Mouse (Mus musculus) lung, embryonic 14.5 days (tissue): Measurements from ENCODE around the gene Vstm5. TPM values are rescaled to one million over a fixed set of nuclear protein-coding genes. Genes with fewer than 3 reads are reported as not detected.

Experiments used
- ATAC-seq: fragments of 200-750 bp; cut with Nextera tagmentation; 2 replicates; pipeline ENCODE4 v1.8.0; 2017; ENCODE audit warnings: mild to moderate bottlenecking, moderate TSS enrichment, moderate library complexity; ENCODE audit not compliant: insufficient read depth
- DNase-seq: peaks from one replicate; pipeline ENCODE4 v3.0.0-alpha.2; 2015
- H3K27ac ChIP-seq: fragments of 300-500 bp; sonication (generic); 2 replicates; pipeline ENCODE4 v1.5.1; 2014; ENCODE audit warnings: low read depth, mild to moderate bottlenecking, moderate library complexity
- H3K27me3 ChIP-seq: fragments of 300-500 bp; sonication (generic); 2 replicates; pipeline ENCODE4 v1.6.1; 2014; ENCODE audit warnings: low read length, control low read depth; ENCODE audit not compliant: insufficient read depth
- H3K36me3 ChIP-seq: fragments of 300-500 bp; sonication (generic); 2 replicates; pipeline ENCODE4 v1.6.1; 2014; ENCODE audit warnings: control low read depth; ENCODE audit not compliant: insufficient read depth
- H3K4me1 ChIP-seq: fragments of 300-500 bp; sonication (generic); 2 replicates; pipeline ENCODE4 v1.6.1; 2014; ENCODE audit warnings: antibody characterized with exemption, control low read depth; ENCODE audit not compliant: insufficient read depth
- H3K4me2 ChIP-seq: fragments of 300-500 bp; sonication (generic); 2 replicates; pipeline ENCODE4 v1.6.1; 2014; ENCODE audit warnings: mild to moderate bottlenecking
- H3K4me3 ChIP-seq: fragments of 300-500 bp; sonication (generic); 2 replicates; pipeline ENCODE4 v1.5.1; 2014; ENCODE audit warnings: low read depth, low read length
- H3K9ac ChIP-seq: fragments of 300-500 bp; sonication (generic); 2 replicates; pipeline ENCODE4 v1.6.1; 2014
- H3K9me3 ChIP-seq: fragments of 300-500 bp; sonication (generic); 2 replicates; pipeline ENCODE4 v1.6.1; 2016; ENCODE audit warnings: low read depth, low read length, control low read depth
- CTCF ChIP-seq: IDR thresholded peaks from 2 replicates; pipeline ENCODE4 v1.5.1; 2016; ENCODE audit warnings: antibody characterized with exemption, low read depth
- WGBS: fragments of 180-500 bp; shearing (Covaris S2); extraction: QIAGEN DNeasy Blood & Tissue Kit; methylation state at CpG from one replicate; pipeline ENCODE4 v1.1.7; 2014; 5-methylcytosine and 5-hydroxymethylcytosine counted together
- polyA plus RNA-seq: library from polyadenylated mRNA; unstranded; fragments of >200 nt; fragmentation: Nextera tagmentation; extraction: Ambion mirVana; gene quantifications from 2 replicates; pipeline ENCODE4 v1.2.1, GENCODE M21; 2014

Gene Vstm5
- polyA plus RNA-seq, 1 experiment from 2014 or later, result 1.6 TPM

GRCm38 (mm10) chr9:15263487-15263886, 24.6 kb downstream of the Vstm5 start:
- Histone ChIP-seq H3K4me1 (no peaks in the 10 kb centered on the region), H3K4me2 (no peak overlapping the region), H3K36me3 (peaks cover 78% of the 10 kb centered on the region), H3K9ac (no peak overlapping the region), H3K4me3 (no peak overlapping the region), H3K27ac (no peak overlapping the region), H3K27me3 (no peaks in the 10 kb centered on the region), H3K9me3 (no peaks in the 10 kb centered on the region)
- no peak for TF ChIP-seq CTCF
- DNase-seq (no peak), ATAC-seq (no peak)
- 94% methylated on average over 10 of the region's 10 CpGs for WGBS

GRCm38 (mm10) chr9:15273981-15274380, 35.1 kb downstream of the Vstm5 start:
- Histone ChIP-seq H3K9me3 (no peaks in the 10 kb centered on the region), H3K4me2 (no peak overlapping the region), H3K27ac (no peak overlapping the region), H3K9ac (no peak overlapping the region), H3K36me3 (peaks cover 81% of the 10 kb centered on the region), H3K4me1 (peaks cover 4% of the 10 kb centered on the region), H3K27me3 (no peaks in the 10 kb centered on the region), H3K4me3 (no peak overlapping the region)
- ATAC-seq (no peak), DNase-seq (no peak)
- TF ChIP-seq CTCF, result no peak
- 90% methylated on average over 2 of the region's 2 CpGs for WGBS

- Histone ChIP-seq H3K27ac (no peak overlapping the region), H3K36me3 (peaks cover 52% of the 10 kb centered on the region), H3K9ac (no peak overlapping the region), H3K9me3 (no peaks in the 10 kb centered on the region), H3K4me3 (no peak overlapping the region), H3K4me2 (no peak overlapping the region), H3K27me3 (no peaks in the 10 kb centered on the region), H3K4me1 (peaks cover 9% of the 10 kb centered on the region)
- DNase-seq (no peak), ATAC-seq (no peak)
- WGBS, result 90% methylated on average over 4 of the region's 4 CpGs
- no peak for TF ChIP-seq CTCF
Measured at GRCm38 (mm10) chr9:15276855-15277254, 38.0 kb downstream of the Vstm5 start.

- H3K27me3 ChIP-seq, result no peaks in the 10 kb centered on the region
- H3K27ac ChIP-seq, result no peak overlapping the region
- 90% methylated on average over 3 of the region's 3 CpGs for WGBS
- peaks cover 37% of the 10 kb centered on the region for H3K36me3 ChIP-seq
- peaks cover 9% of the 10 kb centered on the region for H3K4me1 ChIP-seq
- DNase-seq (no peak), ATAC-seq (no peak)
- H3K4me2 ChIP-seq, result peak overlapping the region; percentile 54
- no peak overlapping the region for H3K9ac ChIP-seq
- H3K4me3 ChIP-seq, result peak overlapping the region; percentile 88; the same call in 1 of the 2 replicates
- no peak for TF ChIP-seq CTCF
- H3K9me3 ChIP-seq, result no peaks in the 10 kb centered on the region
Measured at GRCm38 (mm10) chr9:15278343-15278742, 39.5 kb downstream of the Vstm5 start.

GRCm38 (mm10) chr9:15279139-15279648, 40.3 kb downstream of the Vstm5 start:
- Histone ChIP-seq H3K4me1 (peaks cover 9% of the 10 kb centered on the region), H3K27ac (peak overlapping the region; percentile 79), H3K4me3 (peak overlapping the region; percentile 88), H3K4me2 (peak overlapping the region; percentile 54), H3K9me3 (no peaks in the 10 kb centered on the region), H3K9ac (peak overlapping the region; percentile 85), H3K27me3 (no peaks in the 10 kb centered on the region), H3K36me3 (peaks cover 29% of the 10 kb centered on the region)
- ATAC-seq (no peak), DNase-seq (no peak)
- 8% methylated on average over 19 of the region's 19 CpGs for WGBS
- TF ChIP-seq CTCF, result no peak

- Histone ChIP-seq H3K4me2 (peak within 1 kb of the TSS; percentile 78), H3K9ac (peak within 1 kb of the TSS; percentile 85), H3K27ac (peak within 1 kb of the TSS; percentile 79), H3K4me3 (peak within 1 kb of the TSS; percentile 88), H3K4me1 (peaks cover 9% of the 10 kb centered on the region), H3K27me3 (no peaks in the 10 kb centered on the region), H3K9me3 (no peaks in the 10 kb centered on the region), H3K36me3 (peaks cover 22% of the 10 kb centered on the region)
- WGBS, result under 1% methylated on average over 57 of the region's 57 CpGs
- TF ChIP-seq CTCF, result no peak
- peak; percentile 98 for DNase-seq
- ATAC-seq, result peak; percentile 99
Measured at GRCm38 (mm10) chr9:15279649-15280490, 41.0 kb downstream of the Vstm5 start, which contains the start of gene Med17. TSS of gene Med17 (minus strand) at chr9:15279931.

GRCm38 (mm10) chr9:15280491-15280879, 41.6 kb downstream of the Vstm5 start:
- H3K4me1 ChIP-seq, result peaks cover 9% of the 10 kb centered on the region
- H3K9ac ChIP-seq, result peak overlapping the region; percentile 85
- peak overlapping the region; percentile 88 for H3K4me3 ChIP-seq
- DNase-seq (no peak), ATAC-seq (peak; percentile 13; the same call in 1 of the 2 replicates)
- H3K36me3 ChIP-seq, result peaks cover 16% of the 10 kb centered on the region
- H3K27me3 ChIP-seq, result no peaks in the 10 kb centered on the region
- H3K4me2 ChIP-seq, result peak overlapping the region; percentile 78
- 43% methylated on average over 5 of the region's 5 CpGs for WGBS
- H3K9me3 ChIP-seq, result no peaks in the 10 kb centered on the region
- 0 out of 2 replicates have a peak overlapping the region, but pooled peaks have one; percentile 37 for H3K27ac ChIP-seq
- TF ChIP-seq CTCF, result no peak
